Mouse (Mus musculus): ENCODE results near the gene Mmd2. TPM values are rescaled to one million over a fixed set of nuclear protein-coding genes. Genes with fewer than 3 reads are reported as not detected.

Gene Mmd2
- total RNA-seq (2021), result 28.5 and 32.3 TPM in 2 replicates
- long read RNA-seq, transcript Mmd2-201 (7 exons, 3,317 nt), result major isoform, 82 of 94 reads
- long read RNA-seq, partial matches to known transcripts, result 4 of 94 reads
- long read RNA-seq, other reads (novel, unspliced or antisense), result 8 of 94 reads

- peak; percentile 26 for DNase-seq
Observed at GRCm38 (mm10) chr5:142608259-142608988, at the start of gene Mmd2. Mmd2 (minus strand) TSS chr5:142608800.

- DNase-seq, result no peak
Observed at GRCm38 (mm10) chr5:142652266-142652665, 43.7 kb upstream of the Mmd2 start.

- DNase-seq, result no peak
Observed at GRCm38 (mm10) chr5:142650794-142651497, 42.3 kb upstream of the Mmd2 start.

- no peak for DNase-seq
Observed at GRCm38 (mm10) chr5:142650390-142650789, 41.8 kb upstream of the Mmd2 start.

- no peak for DNase-seq
Observed at GRCm38 (mm10) chr5:142649460-142650050, 41.0 kb upstream of the Mmd2 start.

- DNase-seq, result no peak
Observed at GRCm38 (mm10) chr5:142648162-142648561, 39.6 kb upstream of the Mmd2 start.

- DNase-seq, result no peak
Observed at GRCm38 (mm10) chr5:142641331-142642051, 32.9 kb upstream of the Mmd2 start.

- no peak for DNase-seq
Observed at GRCm38 (mm10) chr5:142640088-142640487, 31.5 kb upstream of the Mmd2 start.

- no peak for DNase-seq
Observed at GRCm38 (mm10) chr5:142637823-142638222, 29.2 kb upstream of the Mmd2 start.

GRCm38 (mm10) chr5:142630224-142630623 is 21.6 kb upstream of the Mmd2 start:
- no peak for DNase-seq

GRCm38 (mm10) chr5:142629663-142630025 is 21.0 kb upstream of the Mmd2 start:
- no peak for DNase-seq

GRCm38 (mm10) chr5:142628726-142629662 is 20.4 kb upstream of the Mmd2 start:
- peak; percentile 98 for DNase-seq

GRCm38 (mm10) chr5:142627398-142627797 is 18.8 kb upstream of the Mmd2 start, which contains the start of gene Wipi2:
Wipi2 (plus strand) TSS chr5:142627698.
- no peak for DNase-seq

GRCm38 (mm10) chr5:142623080-142623479 is 14.5 kb upstream of the Mmd2 start:
- DNase-seq, result no peak

- DNase-seq, result no peak
Observed at GRCm38 (mm10) chr5:142622134-142622533, 13.5 kb upstream of the Mmd2 start.

GRCm38 (mm10) chr5:142621421-142621820 is 12.8 kb upstream of the Mmd2 start:
- DNase-seq, result no peak

- peak; percentile 64 for DNase-seq
Observed at GRCm38 (mm10) chr5:142619866-142620265, 11.3 kb upstream of the Mmd2 start.

- DNase-seq, result no peak
Observed at GRCm38 (mm10) chr5:142616326-142616725, 7.7 kb upstream of the Mmd2 start.

- DNase-seq, result no peak
Observed at GRCm38 (mm10) chr5:142615638-142616037, 7.0 kb upstream of the Mmd2 start.

GRCm38 (mm10) chr5:142614513-142614912 is 5.9 kb upstream of the Mmd2 start:
- no peak for DNase-seq

GRCm38 (mm10) chr5:142610362-142610761 is 1.8 kb upstream of the Mmd2 start:
- DNase-seq, result no peak

Data from adrenal gland, postnatal 25 days (tissue).